Mouse (Mus musculus): ENCODE results near the gene Rufy2. TPM values are rescaled to one million over a fixed set of nuclear protein-coding genes. Genes with fewer than 3 reads are reported as not detected.
"Not testable (repeated sequence)": the region's sequence is repeated elsewhere in the genome, so short reads cannot be mapped to it uniquely, and the experiment has no call there.

Rufy2 gene
- total RNA-seq, 4 experiments from 2014 or later = 63.4 to 90.3 (median 86.9) TPM

DNA sequence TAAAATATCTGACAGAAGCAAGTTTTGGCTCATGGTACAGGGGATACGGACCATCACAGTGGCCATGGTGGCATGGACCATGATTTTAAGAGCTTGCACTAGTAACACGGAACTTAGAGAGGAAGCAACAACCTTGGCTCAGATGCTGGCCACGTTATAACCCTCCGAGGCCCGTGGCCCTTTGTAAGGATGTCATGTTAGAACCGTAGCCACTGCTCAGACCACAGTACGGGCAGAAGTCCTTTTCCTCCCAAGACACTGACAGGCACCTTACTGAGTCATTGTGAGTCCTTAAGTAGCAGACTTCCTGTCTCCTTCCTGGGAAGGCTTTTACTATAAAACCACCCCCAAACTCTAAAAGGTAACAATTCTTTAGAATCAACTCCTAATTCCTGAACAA is 71.2 kb downstream of the Rufy2 start:
- no peak for DNase-seq (ENCODE audit: low spot score in 2 of 2)

DNA sequence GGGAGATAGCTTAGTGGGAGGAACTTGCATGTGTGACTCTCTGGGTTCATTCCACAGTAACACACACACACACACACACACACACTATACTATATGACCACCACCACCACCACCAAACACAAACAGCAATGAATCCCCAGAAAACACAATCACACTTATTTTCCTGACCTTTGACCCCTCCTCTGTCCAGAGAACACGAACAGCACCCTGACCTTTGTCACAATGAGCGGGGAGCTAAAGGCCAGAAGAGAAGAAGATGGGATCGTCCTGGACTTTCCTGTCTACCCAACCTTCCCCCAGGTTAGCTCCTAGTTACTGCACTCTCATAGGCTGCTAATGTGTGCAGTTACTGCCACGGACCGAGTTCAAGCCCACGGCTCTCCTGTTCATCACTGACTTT is 72.0 kb downstream of the Rufy2 start:
- no peak for DNase-seq (ENCODE audit: low spot score in 2 of 2)

DNA sequence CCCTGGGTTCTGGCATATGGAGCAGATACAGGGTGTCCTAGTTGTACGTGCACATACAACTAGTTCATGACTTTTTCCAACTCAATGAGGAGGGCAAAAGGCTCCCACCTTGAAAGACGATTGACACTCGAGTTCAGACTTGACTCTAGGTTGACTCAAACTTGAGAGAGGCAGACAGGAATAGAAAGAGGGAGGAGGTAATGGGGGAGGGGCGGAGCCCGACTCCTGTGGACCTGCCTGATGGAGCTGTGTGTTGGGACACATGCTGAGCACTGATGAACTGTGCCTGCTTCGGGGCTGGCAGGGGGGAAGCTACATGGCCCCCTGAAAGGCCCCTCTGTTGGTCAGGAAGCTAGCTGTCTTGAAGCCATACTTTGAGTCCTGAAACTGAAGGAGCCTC is 73.0 kb downstream of the Rufy2 start:
- DNase-seq (ENCODE audit: low spot score in 2 of 2) = no peak

DNA sequence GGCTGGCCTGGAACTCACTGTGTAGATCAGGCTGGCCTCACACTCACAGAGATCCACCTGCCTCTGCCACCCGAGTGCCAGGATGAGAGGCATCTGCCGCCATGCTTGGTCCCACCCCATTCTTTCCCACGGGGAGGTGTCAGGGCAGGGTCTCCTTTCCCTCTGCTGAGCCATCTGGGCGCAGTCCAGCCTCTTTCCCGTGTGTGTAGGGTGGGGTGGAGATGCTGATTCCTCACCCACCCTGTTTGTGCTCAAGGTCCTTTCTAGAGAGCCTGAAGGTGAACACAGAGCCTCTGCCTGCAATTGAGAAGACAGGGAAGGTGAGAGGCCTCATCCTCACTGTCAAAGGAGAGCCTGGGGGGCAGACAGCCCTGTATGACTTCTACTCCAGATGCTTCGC is 74.0 kb downstream of the Rufy2 start:
- DNase-seq (ENCODE audit: low spot score in 2 of 2) = not testable (repeated sequence)

DNA sequence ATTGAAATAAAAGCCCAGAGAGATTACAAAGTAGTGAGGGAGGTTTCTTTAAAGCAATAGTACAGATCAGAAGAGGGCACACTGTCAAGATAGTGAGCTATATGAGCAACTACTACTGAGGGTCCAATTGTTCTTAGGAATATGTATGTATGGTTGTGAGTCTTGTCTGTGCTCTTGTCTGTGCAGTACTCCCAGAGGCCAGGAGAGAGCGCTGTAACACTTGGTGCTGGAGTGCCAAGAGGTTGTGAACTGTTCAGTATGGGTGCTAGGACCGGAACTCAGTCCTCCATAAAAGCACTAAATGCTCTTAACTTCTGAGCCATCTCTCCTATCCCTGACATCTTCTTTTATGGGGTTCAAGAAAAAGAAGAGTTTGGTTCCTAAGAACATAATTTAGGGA is 74.6 kb downstream of the Rufy2 start:
- no peak for DNase-seq (ENCODE audit: low spot score in 2 of 2)

DNA sequence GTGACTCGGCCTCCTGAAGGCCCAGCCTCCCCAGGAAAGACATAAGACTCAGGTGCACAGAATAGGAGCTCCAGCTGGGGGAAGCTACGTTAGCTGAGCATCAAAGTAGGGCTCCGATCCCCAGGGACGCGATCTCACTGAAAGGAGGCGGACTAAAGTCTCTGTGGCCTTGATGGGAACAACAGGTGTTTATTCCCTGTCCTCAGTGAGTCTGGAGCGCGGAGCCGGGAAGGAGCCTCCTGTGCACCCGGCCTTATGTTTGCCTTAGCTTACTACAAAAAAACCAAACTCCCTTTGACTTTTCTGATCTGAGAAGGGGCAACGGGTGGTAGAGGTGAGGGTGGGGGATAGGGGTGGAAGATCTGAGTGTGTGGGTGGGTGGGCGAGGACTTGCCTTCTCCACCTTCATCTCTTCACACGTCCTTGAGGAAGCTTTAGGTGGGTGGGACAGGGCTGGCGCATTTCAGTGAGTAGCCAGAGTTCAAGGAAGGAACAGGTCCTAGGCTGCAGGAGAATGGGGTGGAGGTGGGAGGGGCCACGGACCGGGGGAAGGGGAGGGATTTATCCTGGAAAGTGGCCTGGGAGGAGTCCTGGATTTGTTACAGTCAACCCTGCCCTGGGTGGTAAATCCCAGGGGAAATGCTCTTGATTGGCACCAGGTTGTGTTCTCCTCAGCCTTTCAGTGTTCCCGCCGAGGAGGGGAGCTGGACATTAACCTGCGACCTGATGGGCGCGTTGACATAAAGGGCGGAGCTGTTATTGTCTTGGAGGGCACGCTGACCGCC is 77.1 kb downstream of the Rufy2 start:
- no peak for DNase-seq (ENCODE audit: low spot score in 2 of 2)

DNA sequence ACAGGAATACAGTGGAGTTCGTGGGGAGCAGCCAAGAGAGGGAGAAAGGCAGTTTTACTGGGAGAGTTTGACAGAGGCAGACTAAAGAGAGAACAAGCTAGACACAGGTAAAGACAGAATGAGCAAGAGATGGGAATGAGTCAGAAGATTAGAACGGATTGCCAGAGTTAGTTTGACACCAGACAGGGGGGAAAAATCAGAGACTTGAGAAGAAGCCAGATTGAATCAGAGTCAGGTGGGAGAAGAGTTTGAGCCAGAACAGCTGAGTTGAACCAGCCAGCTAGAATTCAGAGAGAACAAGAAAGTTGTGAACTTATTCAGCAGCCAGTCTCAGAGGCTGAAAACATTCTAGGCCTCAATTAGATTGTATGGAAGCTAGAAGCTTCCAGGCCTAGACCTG is 79.8 kb downstream of the Rufy2 start, which contains the start of gene Pbld1:
Gene Pbld1, plus strand, starts transcription at position 301 of the 400 bp plus-strand sequence.
- no peak for DNase-seq (ENCODE audit: low spot score in 2 of 2)

DNA sequence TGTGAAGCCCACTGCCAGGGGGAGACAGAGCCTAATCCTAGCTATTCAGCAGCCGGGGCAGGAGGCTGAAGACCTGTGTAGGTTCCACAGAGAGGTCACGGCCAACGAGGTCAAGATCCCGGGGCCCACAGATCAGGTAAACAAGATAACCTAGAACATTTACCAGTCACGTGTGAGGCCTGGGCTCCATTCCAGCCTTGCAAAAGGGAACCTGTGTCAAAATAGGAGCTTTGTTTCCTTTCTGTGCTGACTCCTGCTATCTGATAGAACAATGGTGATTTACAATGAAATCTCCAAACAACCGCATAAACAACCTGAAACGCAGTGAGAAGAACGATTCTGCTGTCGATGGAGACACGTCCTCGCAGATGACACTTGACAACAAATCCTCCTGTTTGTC is 80.4 kb downstream of the Rufy2 start:
- no peak for DNase-seq (ENCODE audit: low spot score in 2 of 2)

DNA sequence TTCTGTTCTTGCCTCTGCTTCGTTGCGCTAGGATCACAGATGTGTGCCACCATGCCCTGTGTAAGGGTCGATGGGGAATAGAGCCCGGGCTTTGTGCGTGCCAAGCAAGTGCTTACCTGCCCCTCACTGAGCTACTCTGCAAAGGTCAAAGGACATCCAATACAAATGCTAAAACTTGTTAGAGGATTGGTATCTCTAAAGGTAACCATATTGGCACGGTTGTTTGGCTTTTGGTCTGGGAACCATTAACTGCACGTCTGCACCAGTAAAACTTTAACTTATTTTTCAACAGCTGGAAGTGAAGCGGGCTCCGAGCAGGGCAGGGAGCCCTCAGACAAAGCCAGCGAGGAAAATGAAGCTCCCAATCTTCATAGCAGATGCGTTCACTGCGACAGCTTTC is 81.2 kb downstream of the Rufy2 start:
- DNase-seq (ENCODE audit: low spot score in 2 of 2) = no peak

DNA sequence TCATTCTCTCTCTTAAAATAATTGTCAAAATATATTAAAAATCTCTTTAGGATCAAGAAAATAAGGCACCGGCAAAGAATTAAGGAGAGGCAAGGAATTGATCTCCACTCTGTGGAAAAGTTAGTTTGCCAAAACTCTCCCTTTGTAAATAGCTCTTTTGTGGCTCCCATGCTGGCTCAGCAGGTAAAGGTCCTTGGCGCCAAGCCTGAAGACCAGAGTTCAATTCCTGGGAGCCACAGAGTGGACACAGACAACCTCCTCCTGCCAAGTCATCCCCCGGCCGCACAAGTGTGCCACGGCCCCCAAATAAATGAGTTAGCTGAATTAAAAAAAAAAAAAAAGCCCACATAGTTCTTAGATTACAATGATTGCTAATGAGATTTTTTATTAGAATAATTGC is 82.7 kb downstream of the Rufy2 start:
- DNase-seq (ENCODE audit: low spot score in 2 of 2) = no peak

DNA sequence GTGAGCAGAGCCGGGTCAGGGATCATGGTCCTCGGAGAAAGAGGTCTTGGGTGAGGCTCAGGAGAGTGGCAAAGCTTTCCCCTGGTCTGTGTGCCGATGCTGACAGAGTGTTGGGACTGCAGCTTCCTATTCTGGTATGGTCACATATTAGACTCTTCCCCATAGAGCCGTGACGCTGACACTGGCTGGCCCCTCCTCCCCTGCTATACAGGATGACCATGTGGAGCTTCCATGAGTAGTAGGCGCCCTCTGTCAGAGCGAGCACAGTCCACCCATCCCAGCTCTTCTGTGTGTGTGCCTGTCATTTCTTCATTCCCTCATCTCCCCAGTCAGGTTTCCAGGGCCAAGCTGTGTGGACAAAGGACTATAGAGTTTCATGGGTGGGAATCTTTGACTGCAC is 83.3 kb downstream of the Rufy2 start:
- DNase-seq (ENCODE audit: low spot score in 2 of 2) = no peak

DNA sequence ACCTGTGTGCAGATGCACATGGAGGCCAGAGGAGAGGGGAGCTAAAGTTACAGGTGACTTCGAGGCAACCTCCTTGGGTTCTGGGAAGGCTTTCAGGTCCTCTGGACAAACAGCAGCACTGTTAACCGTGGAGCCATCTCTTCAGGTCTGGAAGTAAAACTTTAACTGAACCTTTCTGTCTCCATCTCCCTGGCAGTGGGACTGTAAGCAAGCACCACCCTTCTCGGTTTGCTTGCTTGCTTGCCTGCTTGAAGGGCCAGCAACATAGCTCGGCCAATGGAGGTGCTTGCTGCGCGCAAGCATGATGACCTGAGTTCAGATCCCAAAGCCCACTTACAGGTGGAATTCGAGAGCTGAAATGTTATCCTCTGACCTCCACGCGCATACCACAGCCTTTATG is 84.5 kb downstream of the Rufy2 start:
- no peak for DNase-seq (ENCODE audit: low spot score in 2 of 2)

DNA sequence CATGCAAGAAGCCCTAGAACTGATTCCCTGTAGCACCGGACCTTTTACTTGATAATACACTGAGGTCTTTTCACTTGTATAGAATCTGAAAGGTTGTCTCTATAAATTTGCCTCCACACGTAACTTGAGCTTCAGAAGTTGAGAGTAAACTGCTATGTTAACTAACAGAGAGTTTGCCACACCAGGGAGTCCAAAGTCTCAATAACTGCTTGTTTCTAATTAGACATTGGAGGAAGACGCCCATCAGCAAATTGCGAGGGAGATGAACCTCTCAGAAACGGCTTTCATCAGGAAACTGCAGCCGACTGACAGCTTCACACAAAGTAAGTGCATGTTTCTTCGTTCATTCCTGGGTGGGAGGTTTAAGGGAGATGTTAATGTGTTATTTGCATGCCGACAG is 85.5 kb downstream of the Rufy2 start:
- DNase-seq (ENCODE audit: low spot score in 2 of 2) = no peak

DNA sequence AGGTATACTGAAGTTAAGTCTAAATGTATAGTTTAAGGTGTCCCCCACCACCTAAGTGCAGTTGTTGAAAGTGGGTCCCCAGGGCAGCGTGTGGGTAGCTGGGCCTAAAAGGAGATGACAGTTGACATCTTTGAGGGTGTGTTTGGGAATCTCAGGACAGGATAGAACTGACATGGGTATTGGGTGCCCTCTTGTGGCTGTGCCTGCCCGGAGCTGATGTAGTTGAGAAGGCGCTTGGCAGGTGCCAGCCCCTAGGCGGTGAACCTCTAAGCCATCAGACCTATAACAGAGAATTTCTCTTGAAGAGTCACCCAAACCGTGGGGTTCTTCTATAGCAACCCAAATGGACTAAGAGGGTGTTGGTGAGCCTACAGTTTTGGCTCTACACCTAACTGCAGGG is 86.0 kb downstream of the Rufy2 start:
- DNase-seq (ENCODE audit: low spot score in 2 of 2) = peak; percentile 40 to 82

Other genes starting within 250 kb of the Rufy2 start
- gene Ccar1, start 187.9 kb upstream of the Rufy2 start, total RNA-seq (2022) = 10 to 100 TPM; 49.1 to 75.0 (median 62.9) TPM
- gene Tet1, start 71.2 kb upstream of the Rufy2 start, total RNA-seq (2022) = 10 to 100 TPM; 12.0 to 15.1 (median 13.7) TPM
- 10 to 100 TPM; 36.4 to 40.7 (median 38.9) TPM for gene Slc25a16, start 59.6 kb upstream of the Rufy2 start, total RNA-seq (2022)
- 1 to 10 TPM; 1.7 to 2.5 (median 2.1) TPM for gene Dna2, start 33.2 kb upstream of the Rufy2 start, total RNA-seq (2022)
- 10 to 100 TPM; 49.0 to 58.9 (median 57.1) TPM for gene Hnrnph3, start 44.0 kb downstream of the Rufy2 start, total RNA-seq (2022)
- gene Pbld2, start 44.1 kb downstream of the Rufy2 start, total RNA-seq (2022) = 1 to 10 TPM; 2.3 to 3.3 (median 2.9) TPM
- gene Pbld1, start 79.9 kb downstream of the Rufy2 start, total RNA-seq (2022) = under 1 TPM; 0.20 to 0.68 (median 0.49) TPM
- 1 to 10 TPM; 1.4 to 3.5 (median 2.0) TPM for gene Atoh7, start 119.4 kb downstream of the Rufy2 start, total RNA-seq (2022)
- 1 to 10 TPM; 1.7 to 2.2 (median 2.0) TPM for gene Mypn, start 223.7 kb downstream of the Rufy2 start, total RNA-seq (2022)